Mouse (Mus musculus) thymus, adult 2 months (tissue): Measurements from ENCODE around the gene Gpr84. TPM values are rescaled to one million over a fixed set of nuclear protein-coding genes. Genes with fewer than 3 reads are reported as not detected.

Experiments used
- DNase-seq: peaks from one replicate; pipeline ENCODE4 v3.0.0; 2021
- H3K27ac ChIP-seq: fragments of 200-500 bp; 2 replicates; pipeline ENCODE4 v1.5.1; 2012; ENCODE audit warnings: low read length, control low read depth; ENCODE audit not compliant: control insufficient read depth, insufficient read depth
- H3K27me3 ChIP-seq: fragments of 200-500 bp; 2 replicates; pipeline ENCODE4 v1.6.1; 2012; ENCODE audit warnings: mild to moderate bottlenecking, low read length, moderate library complexity, mixed read lengths; ENCODE audit not compliant: control insufficient read depth, insufficient read depth
- H3K36me3 ChIP-seq: fragments of 200-500 bp; 2 replicates; pipeline ENCODE4 v1.6.1; 2012; ENCODE audit warnings: mild to moderate bottlenecking, low read length, moderate library complexity; ENCODE audit not compliant: control insufficient read depth, insufficient read depth
- H3K4me1 ChIP-seq: fragments of 200-500 bp; replicated peaks from 2 replicates; pipeline ENCODE4 v1.6.1; 2012; ENCODE audit warnings: low read length; ENCODE audit not compliant: control insufficient read depth, insufficient read depth
- H3K4me3 ChIP-seq: fragments of 200-500 bp; 2 replicates; pipeline ENCODE4 v1.5.1; 2012; ENCODE audit warnings: mild to moderate bottlenecking, low read length, control low read depth, moderate library complexity; ENCODE audit not compliant: control insufficient read depth, insufficient read depth
- CTCF ChIP-seq: fragments of 200-500 bp; IDR thresholded peaks from 2 replicates; pipeline ENCODE4 v1.5.1; 2012; ENCODE audit warnings: mild to moderate bottlenecking, control low read depth, low read length, moderate library complexity, borderline replicate concordance; ENCODE audit not compliant: control insufficient read depth, poor library complexity, insufficient read depth; ENCODE audit errors: extremely low read depth
- POLR2A ChIP-seq: fragments of 200-500 bp; IDR thresholded peaks from 2 replicates; pipeline ENCODE4 v1.6.1; 2012; ENCODE audit warnings: mild to moderate bottlenecking, low read length, control low read depth, moderate library complexity; ENCODE audit not compliant: control insufficient read depth, poor library complexity, insufficient read depth; ENCODE audit errors: extremely low read depth
- WGBS: fragments of 180-500 bp; shearing (Covaris S2); methylation state at CpG from one replicate; pipeline ENCODE4 v1.1.7; 2018; 5-methylcytosine and 5-hydroxymethylcytosine counted together
- polyA plus RNA-seq: library from polyadenylated mRNA; depleted of rRNA; stranded (reverse); fragments of >200 nt; gene quantifications from 2 replicates; pipeline ENCODE4 v1.2.3, GENCODE M21; 2012; rRNA removed

The Gpr84 gene
- polyA plus RNA-seq, 1 experiment: 0.28 TPM

DNA sequence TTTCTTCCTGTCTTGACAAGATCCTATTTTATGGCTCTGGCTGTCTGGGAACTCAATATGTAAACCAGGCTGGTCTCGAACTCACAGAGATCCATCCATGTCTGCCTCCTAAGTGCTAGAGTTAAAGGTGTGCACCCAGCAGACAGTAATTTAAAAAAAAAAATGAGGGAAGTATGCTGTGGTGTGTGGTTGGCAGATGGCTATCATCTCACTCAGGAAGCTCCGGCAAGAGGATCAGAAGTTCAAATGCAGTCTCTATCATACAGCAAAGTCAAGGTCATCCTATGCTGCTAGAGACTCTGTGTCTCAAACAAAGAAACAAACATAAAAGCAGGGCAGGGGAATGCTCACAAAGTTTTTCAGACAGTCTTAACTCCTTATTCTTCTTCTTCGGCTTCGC, 41.5 kb downstream of the Gpr84 start:
- DNase-seq: no peak
- TF ChIP-seq POLR2A (no peak), CTCF (no peak)
- 18% methylated on average over 4 of the region's 4 CpGs for WGBS

DNA sequence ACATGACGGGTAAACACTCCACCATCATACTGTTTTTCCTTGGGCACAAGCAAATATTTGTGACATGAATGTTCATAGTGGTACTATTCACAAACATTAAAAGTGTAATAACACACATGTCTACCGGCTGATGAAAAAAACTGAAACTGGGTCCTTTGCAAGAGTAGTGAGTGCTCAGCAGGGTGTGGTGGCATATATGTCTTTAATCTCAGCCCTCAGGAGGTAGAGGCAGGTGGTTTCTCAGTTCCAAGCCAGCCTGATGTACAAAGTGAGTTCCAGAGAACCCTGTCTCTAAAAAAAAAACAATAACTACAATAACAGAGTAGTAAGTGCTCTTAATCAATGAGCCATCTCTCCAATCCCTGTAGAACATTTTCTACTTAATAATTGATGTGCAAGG, 45.6 kb downstream of the Gpr84 start:
- WGBS: 61% methylated on average over 2 of the region's 2 CpGs
- Histone ChIP-seq H3K4me3 (no peak overlapping the region), H3K36me3 (no peaks in the 10 kb centered on the region), H3K4me1 (0 out of 2 replicates have a peak, but pooled peaks cover 3% of the 10 kb centered on the region), H3K27me3 (no peaks in the 10 kb centered on the region), H3K27ac (no peak overlapping the region)
- TF ChIP-seq CTCF (no peak), POLR2A (no peak)
- no peak for DNase-seq

More for the DNA sequence above, 41.5 kb downstream of the Gpr84 start:
- Histone ChIP-seq H3K4me3 (no peak overlapping the region), H3K36me3 (no peaks in the 10 kb centered on the region), H3K27me3 (no peaks in the 10 kb centered on the region), H3K4me1 (0 out of 2 replicates have a peak, but pooled peaks cover 3% of the 10 kb centered on the region), H3K27ac (no peak overlapping the region)

DNA sequence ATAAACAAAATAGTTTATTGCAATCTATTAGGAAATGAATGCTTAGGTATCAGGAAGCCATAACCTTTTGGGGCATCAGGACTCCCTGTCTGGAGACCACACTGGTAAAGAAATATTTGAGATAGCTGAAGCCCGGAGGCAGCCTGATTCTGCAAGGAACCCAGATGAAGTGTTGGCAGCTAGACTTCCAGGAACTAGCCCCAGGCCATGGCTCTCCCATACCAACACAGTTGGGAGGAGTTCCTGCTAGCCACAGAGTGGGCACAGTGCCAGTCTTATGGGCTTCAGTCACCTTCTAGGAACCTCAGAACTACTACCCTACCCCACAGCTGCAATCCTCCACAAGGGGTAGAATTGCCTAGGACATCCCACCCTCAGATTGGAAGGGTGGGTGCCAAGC, 50.4 kb downstream of the Gpr84 start:
- Histone ChIP-seq H3K4me3 (no peak overlapping the region), H3K36me3 (no peaks in the 10 kb centered on the region), H3K27ac (no peak overlapping the region), H3K4me1 (peaks cover 17% of the 10 kb centered on the region), H3K27me3 (no peaks in the 10 kb centered on the region)
- TF ChIP-seq CTCF (no peak), POLR2A (no peak)
- no peak for DNase-seq
- WGBS: 7% methylated on average over 1 of the region's 1 CpGs

DNA sequence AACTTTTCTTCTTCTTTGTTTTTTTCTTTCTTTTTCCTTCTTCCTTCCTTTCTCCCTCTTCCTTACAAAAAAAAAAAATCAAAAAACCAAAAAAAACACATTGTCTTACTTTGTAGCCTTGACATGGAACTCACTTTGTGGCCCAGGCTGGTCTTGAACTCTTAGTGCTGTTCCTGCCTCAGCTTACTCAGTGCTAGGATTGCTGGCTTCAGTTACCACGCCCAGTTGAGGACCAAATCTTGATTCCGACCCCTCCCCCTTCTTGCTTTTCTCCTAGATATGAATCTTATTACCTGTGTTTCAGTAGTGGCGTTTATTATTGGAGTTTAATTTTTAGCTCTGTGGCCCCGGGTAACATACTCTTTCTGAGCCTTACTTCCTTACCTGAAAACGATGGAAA, 51.2 kb downstream of the Gpr84 start:
- Histone ChIP-seq H3K4me1 (peaks cover 22% of the 10 kb centered on the region), H3K27ac (no peak overlapping the region), H3K4me3 (no peak overlapping the region), H3K36me3 (no peaks in the 10 kb centered on the region), H3K27me3 (no peaks in the 10 kb centered on the region)
- TF ChIP-seq POLR2A: no peak
- no peak for TF ChIP-seq CTCF
- no peak for DNase-seq
- WGBS: 35% methylated on average over 5 of the region's 5 CpGs

Other genes with a start within 250 kb of the Gpr84 start
- 24.2 and 25.1 TPM in 2 replicates for gene Smug1, start 143.5 kb downstream of the Gpr84 start, polyA plus RNA-seq
- 34.2 and 37.0 TPM in 2 replicates for gene Cbx5, start 70.8 kb downstream of the Gpr84 start, polyA plus RNA-seq
- gene Hnrnpa1, start 70.2 kb downstream of the Gpr84 start, polyA plus RNA-seq: 155 and 178 TPM in 2 replicates
- gene Nfe2, start 52.2 kb downstream of the Gpr84 start, polyA plus RNA-seq: 4.9 and 7.3 TPM in 2 replicates
- gene Copz1, start 37.9 kb downstream of the Gpr84 start, polyA plus RNA-seq: 106 and 124 TPM in 2 replicates
- 18.6 and 20.7 TPM in 2 replicates for gene Zfp385a, start 29.5 kb upstream of the Gpr84 start, polyA plus RNA-seq
- 20.2 and 20.7 TPM in 2 replicates for gene Itga5, start 56.2 kb upstream of the Gpr84 start, polyA plus RNA-seq
- gene Gtsf1, start 119.9 kb upstream of the Gpr84 start, polyA plus RNA-seq: not detected in 2 replicates
- gene Gtsf2, start 137.9 kb upstream of the Gpr84 start, polyA plus RNA-seq: not detected in 2 replicates
- 100 and 101 TPM in 2 replicates for gene Nckap1l, start 143.2 kb upstream of the Gpr84 start, polyA plus RNA-seq
- gene Pde1b, start 192.4 kb upstream of the Gpr84 start, polyA plus RNA-seq: 28.0 and 33.4 TPM in 2 replicates
- gene Ppp1r1a, start 227.4 kb upstream of the Gpr84 start, polyA plus RNA-seq: 4.4 and 6.6 TPM in 2 replicates